Mouse (Mus musculus): Measurements from ENCODE around the gene Ehmt2.

DNA sequence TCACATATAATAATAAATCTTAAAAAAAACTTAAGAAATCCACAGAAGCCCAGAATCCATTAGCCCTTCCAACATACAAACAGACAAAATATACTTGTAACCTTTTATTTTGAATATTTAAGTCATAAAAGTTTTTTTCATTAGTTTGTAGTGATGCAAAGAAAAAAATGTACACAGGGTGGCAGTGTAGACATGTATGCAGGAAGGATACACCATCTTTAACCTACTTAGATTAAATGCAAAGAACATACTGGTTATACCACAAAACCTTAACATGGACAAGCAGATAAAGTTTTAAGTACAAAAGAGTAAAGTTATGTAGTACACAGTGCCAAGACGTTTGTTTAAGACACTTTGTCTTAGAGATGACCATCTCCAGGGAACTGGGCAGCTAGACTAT lies 58.1 kb downstream of the Ehmt2 start:
- TF ChIP-seq POLR2A (IDR thresholded peaks at IDR 0.05; ENCODE audit: insufficient read depth, low read depth, low read length) = no peak
- TF ChIP-seq CTCF (IDR thresholded peaks at IDR 0.05; ENCODE audit: insufficient read depth, low read depth, low read length) = no peak
